Mouse (Mus musculus): ENCODE measurements at regions not wholly inside any gene's neighbourhood (a gene's known extent, or its start where the extent isn't known, plus 50 kb on each side); places are given as distances from the start of the nearest gene placed in this dataset.

DNA sequence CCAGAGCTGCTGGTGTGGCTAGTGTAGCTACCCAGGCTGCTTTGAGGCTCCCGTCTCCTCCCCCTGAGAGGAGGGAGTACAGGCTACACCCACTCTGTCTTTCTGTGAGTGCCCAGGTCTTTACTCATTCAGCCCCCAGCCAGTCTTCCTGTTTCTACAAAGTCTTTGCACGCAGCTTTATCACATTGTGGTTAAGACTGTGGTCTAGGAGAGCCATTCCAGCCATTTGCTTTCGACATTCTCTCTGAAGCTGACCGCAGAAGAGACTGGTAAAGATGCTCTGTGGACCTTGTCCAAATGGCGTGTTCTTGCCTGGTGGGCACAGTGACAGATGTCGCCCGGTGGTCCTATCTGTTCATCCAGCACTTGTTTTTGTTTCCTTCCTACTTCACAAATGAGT lies 62.0 kb downstream of the Tpra1 start:
- Histone ChIP-seq H3K27ac (ENCODE audit: low read depth) (no peak overlapping the region), H3K4me3 (ENCODE audit: low read depth, low read length) (no peak overlapping the region), H3K4me2 (ENCODE audit: low read length) (no peak overlapping the region), H3K27me3 (replicated peaks; ENCODE audit: control insufficient read depth, insufficient read depth, low read length) (no peaks in the 10 kb centered on the region), H3K9ac (ENCODE audit: low read length) (no peak overlapping the region), H3K4me1 (replicated peaks; ENCODE audit: control insufficient read depth, insufficient read depth, low read length) (peaks cover 2% of the 10 kb centered on the region; the same call in 1 of the 2 replicates), H3K36me3 (ENCODE audit: control insufficient read depth, insufficient read depth, low read length) (no peaks in the 10 kb centered on the region), H3K9me3 (ENCODE audit: control insufficient read depth, low read length) (no peaks in the 10 kb centered on the region)
- ATAC-seq (replicated peaks; ENCODE audit: low FRiP score, low TSS enrichment, low read depth) (no peak), DNase-seq (ENCODE audit: low spot score) (no peak)
- WGBS, result 82% methylated on average over 7 of the region's 7 CpGs

- Histone ChIP-seq H3K9me3 (ENCODE audit: control insufficient read depth, low read length) (no peaks in the 10 kb centered on the region), H3K4me2 (ENCODE audit: low read length) (no peak overlapping the region), H3K36me3 (ENCODE audit: control insufficient read depth, insufficient read depth, low read length) (no peaks in the 10 kb centered on the region), H3K4me3 (ENCODE audit: low read depth, low read length) (no peak overlapping the region), H3K27me3 (replicated peaks; ENCODE audit: control insufficient read depth, insufficient read depth, low read length) (no peaks in the 10 kb centered on the region), H3K9ac (ENCODE audit: low read length) (no peak overlapping the region), H3K27ac (ENCODE audit: low read depth) (no peak overlapping the region), H3K4me1 (replicated peaks; ENCODE audit: control insufficient read depth, insufficient read depth, low read length) (peaks cover 2% of the 10 kb centered on the region; the same call in 1 of the 2 replicates)
- DNase-seq (ENCODE audit: low spot score) (no peak), ATAC-seq (replicated peaks; ENCODE audit: low FRiP score, low TSS enrichment, low read depth) (no peak)
- WGBS, result 81% methylated on average over 6 of the region's 6 CpGs
Measured at GRCm38 (mm10) chr6:88964911-88965310, 62.9 kb downstream of the Tpra1 start.

DNA sequence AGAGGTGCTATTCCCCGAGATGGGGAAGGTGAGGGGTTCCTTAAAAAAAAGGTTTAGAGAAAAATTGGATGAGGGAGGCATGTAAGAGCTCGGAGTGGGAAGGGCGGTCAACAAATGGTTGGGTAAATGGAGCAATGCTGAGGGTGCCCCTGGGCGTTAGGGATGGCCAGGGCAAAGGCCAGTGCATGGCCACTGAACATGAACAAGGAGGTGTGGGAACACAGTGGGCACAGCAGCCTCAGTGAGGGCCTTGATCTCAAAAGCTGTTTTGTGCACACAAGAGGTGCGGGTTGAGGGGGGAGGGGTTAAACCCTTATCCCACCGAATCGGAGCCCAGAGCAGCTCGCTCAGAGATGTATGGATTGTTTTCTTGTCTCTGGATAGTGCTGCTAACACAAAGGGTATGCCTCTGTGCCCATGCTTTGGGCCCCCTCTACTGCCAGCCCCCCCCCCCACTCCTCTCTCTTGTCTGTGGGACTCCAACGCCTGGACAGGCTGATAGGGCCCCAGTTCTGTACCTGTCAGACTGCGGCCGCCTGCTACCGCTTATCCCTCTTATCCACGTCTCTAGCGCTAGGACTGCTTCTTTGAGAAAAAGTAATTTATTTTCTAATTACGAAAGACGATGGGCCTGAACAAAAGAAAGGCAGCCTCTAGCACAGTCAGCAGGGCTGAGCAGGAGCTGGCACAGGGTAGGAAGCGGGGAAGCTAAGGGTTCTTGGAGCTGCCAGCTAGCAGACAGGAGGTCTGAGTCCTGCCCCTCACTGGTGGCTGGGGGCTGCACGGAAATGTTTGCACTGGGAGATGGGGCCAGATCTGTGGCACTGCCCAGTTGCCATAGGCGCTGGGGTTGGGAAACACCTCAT lies 63.5 kb downstream of the Tpra1 start:
- Histone ChIP-seq H3K9ac (ENCODE audit: low read length) (no peak overlapping the region), H3K27ac (ENCODE audit: low read depth) (no peak overlapping the region), H3K4me3 (ENCODE audit: low read depth, low read length) (no peak overlapping the region), H3K36me3 (ENCODE audit: control insufficient read depth, insufficient read depth, low read length) (no peaks in the 10 kb centered on the region), H3K4me1 (replicated peaks; ENCODE audit: control insufficient read depth, insufficient read depth, low read length) (no peaks in the 10 kb centered on the region), H3K4me2 (ENCODE audit: low read length) (no peak overlapping the region), H3K9me3 (ENCODE audit: control insufficient read depth, low read length) (no peaks in the 10 kb centered on the region), H3K27me3 (replicated peaks; ENCODE audit: control insufficient read depth, insufficient read depth, low read length) (no peaks in the 10 kb centered on the region)
- DNase-seq (ENCODE audit: low spot score) (no peak), ATAC-seq (replicated peaks; ENCODE audit: low FRiP score, low TSS enrichment, low read depth) (no peak)
- 65% methylated on average over 19 of the region's 19 CpGs for WGBS

GRCm38 (mm10) chr6:88966501-88966900 lies 64.5 kb downstream of the Tpra1 start:
- 68% methylated on average over 4 of the region's 4 CpGs for WGBS
- H3K4me1 ChIP-seq (replicated peaks; ENCODE audit: control insufficient read depth, insufficient read depth, low read length), result no peaks in the 10 kb centered on the region

GRCm38 (mm10) chr6:88968842-88969241 lies 66.8 kb downstream of the Tpra1 start:
- Histone ChIP-seq H3K9ac (ENCODE audit: low read length) (no peak overlapping the region), H3K4me2 (ENCODE audit: low read length) (no peak overlapping the region), H3K36me3 (ENCODE audit: control insufficient read depth, insufficient read depth, low read length) (no peaks in the 10 kb centered on the region), H3K4me3 (ENCODE audit: low read depth, low read length) (no peak overlapping the region), H3K27ac (ENCODE audit: low read depth) (no peak overlapping the region), H3K4me1 (replicated peaks; ENCODE audit: control insufficient read depth, insufficient read depth, low read length) (no peaks in the 10 kb centered on the region), H3K9me3 (ENCODE audit: control insufficient read depth, low read length) (no peaks in the 10 kb centered on the region), H3K27me3 (replicated peaks; ENCODE audit: control insufficient read depth, insufficient read depth, low read length) (no peaks in the 10 kb centered on the region)
- DNase-seq (ENCODE audit: low spot score) (no peak), ATAC-seq (replicated peaks; ENCODE audit: low FRiP score, low TSS enrichment, low read depth) (no peak)
- WGBS, result 49% methylated on average over 4 of the region's 4 CpGs

More at GRCm38 (mm10) chr6:88966501-88966900, 64.5 kb downstream of the Tpra1 start:
- Histone ChIP-seq H3K27me3 (replicated peaks; ENCODE audit: control insufficient read depth, insufficient read depth, low read length) (no peaks in the 10 kb centered on the region), H3K27ac (ENCODE audit: low read depth) (no peak overlapping the region), H3K4me2 (ENCODE audit: low read length) (no peak overlapping the region), H3K36me3 (ENCODE audit: control insufficient read depth, insufficient read depth, low read length) (no peaks in the 10 kb centered on the region), H3K9me3 (ENCODE audit: control insufficient read depth, low read length) (no peaks in the 10 kb centered on the region), H3K9ac (ENCODE audit: low read length) (no peak overlapping the region), H3K4me3 (ENCODE audit: low read depth, low read length) (no peak overlapping the region)
- DNase-seq (ENCODE audit: low spot score) (no peak), ATAC-seq (replicated peaks; ENCODE audit: low FRiP score, low TSS enrichment, low read depth) (no peak)

DNA sequence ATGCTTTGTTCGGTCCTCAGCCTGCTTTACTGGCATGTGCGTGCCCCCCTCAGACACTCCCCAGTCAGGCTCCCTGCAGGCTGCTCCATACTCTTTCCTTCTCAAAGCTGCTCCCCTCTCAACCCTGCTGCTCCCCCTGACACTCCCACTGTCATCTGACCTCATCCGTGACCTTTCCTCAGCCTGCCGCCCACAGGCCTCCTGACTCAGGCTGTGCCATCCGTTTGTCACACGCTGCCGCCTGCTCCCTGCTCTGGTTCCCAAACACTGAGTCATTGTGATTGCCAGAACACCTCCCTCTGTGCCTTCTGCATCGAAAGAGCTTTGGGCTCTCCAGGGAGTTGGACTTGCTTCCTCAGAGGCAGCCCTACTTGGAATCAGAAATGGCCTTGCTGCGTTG lies 69.7 kb downstream of the Tpra1 start:
- Histone ChIP-seq H3K4me3 (ENCODE audit: low read depth, low read length) (no peak overlapping the region), H3K4me2 (ENCODE audit: low read length) (no peak overlapping the region), H3K9me3 (ENCODE audit: control insufficient read depth, low read length) (no peaks in the 10 kb centered on the region), H3K27ac (ENCODE audit: low read depth) (no peak overlapping the region), H3K9ac (ENCODE audit: low read length) (no peak overlapping the region), H3K27me3 (replicated peaks; ENCODE audit: control insufficient read depth, insufficient read depth, low read length) (0 out of 2 replicates have a peak, but pooled peaks cover 3% of the 10 kb centered on the region), H3K4me1 (replicated peaks; ENCODE audit: control insufficient read depth, insufficient read depth, low read length) (no peaks in the 10 kb centered on the region), H3K36me3 (ENCODE audit: control insufficient read depth, insufficient read depth, low read length) (no peaks in the 10 kb centered on the region)
- no peak for ATAC-seq (replicated peaks; ENCODE audit: low FRiP score, low TSS enrichment, low read depth)
- DNase-seq (ENCODE audit: low spot score), result no peak
- WGBS, result 36% methylated on average over 9 of the region's 9 CpGs

DNA sequence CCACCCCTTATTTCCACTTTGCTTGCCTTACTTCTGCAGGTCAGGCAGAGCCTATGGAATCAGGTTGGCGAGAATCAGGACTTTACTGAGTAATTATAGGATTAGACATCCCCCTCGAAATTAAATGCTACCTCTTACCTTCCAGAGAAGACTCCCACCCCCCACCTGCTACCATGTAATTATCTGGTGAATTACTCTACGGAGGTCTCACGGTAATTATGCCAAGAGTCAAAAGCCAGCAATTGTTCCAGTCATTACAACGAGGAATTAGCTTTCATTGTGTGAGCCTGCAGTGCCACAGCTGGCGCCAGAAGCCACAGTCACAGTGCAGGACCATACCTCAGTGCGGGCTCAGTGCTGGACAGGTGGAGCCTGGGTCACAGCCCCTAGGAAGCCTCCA lies 72.4 kb downstream of the Tpra1 start:
- H3K9me3 ChIP-seq (ENCODE audit: control insufficient read depth, low read length), result no peaks in the 10 kb centered on the region
- no peak overlapping the region for H3K9ac ChIP-seq (ENCODE audit: low read length)
- H3K4me3 ChIP-seq (ENCODE audit: low read depth, low read length), result no peak overlapping the region
- no peak for ATAC-seq (replicated peaks; ENCODE audit: low FRiP score, low TSS enrichment, low read depth)
- no peaks in the 10 kb centered on the region for H3K4me1 ChIP-seq (replicated peaks; ENCODE audit: control insufficient read depth, insufficient read depth, low read length)
- no peaks in the 10 kb centered on the region for H3K36me3 ChIP-seq (ENCODE audit: control insufficient read depth, insufficient read depth, low read length)
- 62% methylated on average over 7 of the region's 7 CpGs for WGBS
- H3K27me3 ChIP-seq (replicated peaks; ENCODE audit: control insufficient read depth, insufficient read depth, low read length), result 0 out of 2 replicates have a peak, but pooled peaks cover 3% of the 10 kb centered on the region
- no peak overlapping the region for H3K4me2 ChIP-seq (ENCODE audit: low read length)
- no peak for DNase-seq (ENCODE audit: low spot score)
- H3K27ac ChIP-seq (ENCODE audit: low read depth), result no peak overlapping the region

DNA sequence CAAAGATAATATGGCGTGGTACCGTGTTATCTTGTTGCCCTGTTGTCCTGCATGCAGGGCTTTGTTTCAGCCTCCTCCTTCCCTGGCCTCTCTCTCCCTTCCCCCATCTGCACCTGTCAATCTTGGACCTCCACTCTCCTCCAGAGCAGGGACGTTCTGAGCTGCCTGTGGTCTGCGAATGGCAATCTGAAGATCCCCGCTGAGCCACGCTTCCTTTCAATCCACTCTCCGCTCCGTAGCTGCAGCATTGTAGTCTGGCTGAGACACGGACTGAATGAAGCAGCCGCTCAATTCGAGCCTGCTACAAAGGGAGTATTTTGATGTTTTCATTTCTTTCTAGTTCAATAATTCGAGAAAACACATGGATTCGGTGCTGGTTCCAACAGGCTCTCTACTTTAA lies 74.5 kb downstream of the Tpra1 start:
- no peak overlapping the region for H3K27ac ChIP-seq (ENCODE audit: low read depth)
- no peak overlapping the region for H3K4me3 ChIP-seq (ENCODE audit: low read depth, low read length)
- 0 out of 2 replicates have a peak, but pooled peaks cover 3% of the 10 kb centered on the region for H3K27me3 ChIP-seq (replicated peaks; ENCODE audit: control insufficient read depth, insufficient read depth, low read length)
- no peak for DNase-seq (ENCODE audit: low spot score)
- H3K4me2 ChIP-seq (ENCODE audit: low read length), result no peak overlapping the region
- no peaks in the 10 kb centered on the region for H3K4me1 ChIP-seq (replicated peaks; ENCODE audit: control insufficient read depth, insufficient read depth, low read length)
- no peak overlapping the region for H3K9ac ChIP-seq (ENCODE audit: low read length)
- no peaks in the 10 kb centered on the region for H3K9me3 ChIP-seq (ENCODE audit: control insufficient read depth, low read length)
- 14% methylated on average over 13 of the region's 13 CpGs for WGBS
- H3K36me3 ChIP-seq (ENCODE audit: control insufficient read depth, insufficient read depth, low read length), result no peaks in the 10 kb centered on the region
- no peak for ATAC-seq (replicated peaks; ENCODE audit: low FRiP score, low TSS enrichment, low read depth)

GRCm38 (mm10) chr6:88976994-88977393 lies 74.9 kb downstream of the Tpra1 start:
- ATAC-seq (replicated peaks; ENCODE audit: low FRiP score, low TSS enrichment, low read depth) (no peak), DNase-seq (ENCODE audit: low spot score) (peak; percentile 70)
- Histone ChIP-seq H3K27me3 (replicated peaks; ENCODE audit: control insufficient read depth, insufficient read depth, low read length) (0 out of 2 replicates have a peak, but pooled peaks cover 3% of the 10 kb centered on the region), H3K4me3 (ENCODE audit: low read depth, low read length) (no peak overlapping the region), H3K36me3 (ENCODE audit: control insufficient read depth, insufficient read depth, low read length) (no peaks in the 10 kb centered on the region), H3K27ac (ENCODE audit: low read depth) (no peak overlapping the region), H3K9me3 (ENCODE audit: control insufficient read depth, low read length) (no peaks in the 10 kb centered on the region), H3K4me1 (replicated peaks; ENCODE audit: control insufficient read depth, insufficient read depth, low read length) (no peaks in the 10 kb centered on the region), H3K9ac (ENCODE audit: low read length) (no peak overlapping the region), H3K4me2 (ENCODE audit: low read length) (no peak overlapping the region)
- 2% methylated on average over 8 of the region's 8 CpGs for WGBS
